Mouse (Mus musculus) right cerebral cortex, adult 18-20 months (tissue): ENCODE measurements around the gene Tnk1.

Source experiments
- DNase-seq: peaks from one replicate; pipeline ENCODE4 v3.0.0; 2022; ENCODE audit warnings: mixed read lengths

Tnk1 gene

GRCm38 (mm10) chr11:69801379-69801977 lies 57.1 kb downstream of the Tnk1 start, which contains the start of gene Fgf11:
Fgf11 (minus strand) TSS chr11:69801857.
- DNase-seq = no peak
